Mouse (Mus musculus) cerebellum, adult 18-20 months (tissue): Measurements from ENCODE around the gene Speg.
A peak's percentile ranks its signal among the peaks of the same experiment; 100 is the strongest.

Experiments
- DNase-seq, 2 experiments: peaks; one replicate each; pipeline ENCODE4 v3.0.0; 2021

The Speg gene

DNA sequence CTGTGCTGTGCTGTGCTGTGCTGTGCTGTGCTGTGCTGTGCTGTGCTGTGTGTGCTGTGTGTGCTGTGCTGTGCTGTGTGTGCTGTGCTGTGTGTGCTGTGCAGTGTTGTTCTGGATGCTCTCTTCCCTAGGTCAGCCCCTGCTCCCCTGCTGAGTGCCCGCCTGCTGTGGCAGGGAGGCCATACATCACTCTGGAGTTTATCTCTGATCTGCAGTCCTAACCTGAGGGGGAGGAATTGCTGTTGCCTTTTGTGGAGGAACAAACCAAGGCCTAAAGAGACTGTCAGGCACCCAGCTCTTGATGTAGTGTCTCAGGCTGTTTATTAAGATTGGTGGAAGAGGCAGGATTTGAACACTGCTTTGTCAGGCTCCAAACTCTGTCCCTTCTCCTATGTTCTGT is 87.5 kb downstream of the Speg start:
- no peak for DNase-seq

DNA sequence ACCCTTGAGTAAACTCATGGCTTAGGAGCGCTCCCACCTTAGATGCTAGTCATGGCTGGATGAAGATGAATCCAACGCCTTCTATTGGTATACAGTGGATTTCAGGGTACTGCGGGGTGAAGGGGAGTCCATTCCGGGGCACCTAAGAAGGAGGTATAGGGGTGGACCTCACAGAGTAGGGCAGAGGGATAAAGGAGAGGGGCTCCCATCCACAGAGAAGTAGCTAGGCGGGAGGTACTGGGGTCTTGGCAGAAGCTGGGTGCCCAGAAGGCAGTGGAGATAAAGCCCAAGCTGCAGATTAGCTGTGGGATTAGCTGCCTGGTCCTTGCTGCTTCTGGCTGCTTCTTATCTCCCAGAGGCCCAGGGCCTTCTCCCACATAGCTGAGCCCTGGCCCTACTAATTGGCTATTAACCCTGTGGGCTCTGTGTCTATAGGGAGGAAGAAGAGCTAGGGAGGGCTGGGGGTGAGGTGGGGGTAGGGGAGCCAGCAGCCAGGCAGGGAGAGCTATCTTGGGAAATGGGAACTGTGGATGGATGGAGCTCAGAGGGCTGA is 88.6 kb downstream of the Speg start:
- no peak for DNase-seq

DNA sequence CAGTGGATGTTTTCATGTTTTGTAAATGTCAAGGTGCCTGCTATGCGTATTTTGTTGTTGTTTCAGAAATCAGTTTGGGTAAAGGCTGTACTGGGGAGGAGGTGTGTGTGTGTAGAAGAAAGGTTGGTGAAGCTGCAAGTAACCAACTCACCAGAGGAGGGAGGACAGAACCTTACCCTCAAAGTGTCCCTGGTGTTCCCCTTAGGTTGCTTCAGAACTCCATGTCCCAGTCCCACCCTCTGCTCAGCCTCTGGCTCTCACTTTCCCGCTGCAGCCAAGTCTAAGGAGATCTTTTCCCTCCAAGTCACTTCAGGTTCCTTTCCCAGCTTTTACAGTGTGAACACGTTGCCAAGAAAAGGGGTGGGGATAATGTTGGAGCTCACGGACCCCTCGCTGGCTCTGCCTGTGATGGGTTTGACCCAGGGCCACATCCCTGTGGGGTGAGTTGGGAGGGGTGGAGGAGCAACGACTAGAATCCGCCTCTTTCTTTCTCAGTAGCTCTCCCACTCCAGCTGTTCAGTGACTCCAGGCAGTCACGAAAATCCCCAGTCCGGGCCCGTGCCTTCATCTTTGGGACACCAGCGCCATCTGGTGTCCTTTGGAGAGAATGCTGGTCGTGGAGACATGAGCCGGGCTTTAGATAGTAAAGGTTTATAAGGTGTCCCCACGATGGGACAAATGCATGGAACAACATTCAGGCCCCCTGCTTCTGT is 92.3 kb downstream of the Speg start:
- DNase-seq, result peak; percentile 76 to 91

DNA sequence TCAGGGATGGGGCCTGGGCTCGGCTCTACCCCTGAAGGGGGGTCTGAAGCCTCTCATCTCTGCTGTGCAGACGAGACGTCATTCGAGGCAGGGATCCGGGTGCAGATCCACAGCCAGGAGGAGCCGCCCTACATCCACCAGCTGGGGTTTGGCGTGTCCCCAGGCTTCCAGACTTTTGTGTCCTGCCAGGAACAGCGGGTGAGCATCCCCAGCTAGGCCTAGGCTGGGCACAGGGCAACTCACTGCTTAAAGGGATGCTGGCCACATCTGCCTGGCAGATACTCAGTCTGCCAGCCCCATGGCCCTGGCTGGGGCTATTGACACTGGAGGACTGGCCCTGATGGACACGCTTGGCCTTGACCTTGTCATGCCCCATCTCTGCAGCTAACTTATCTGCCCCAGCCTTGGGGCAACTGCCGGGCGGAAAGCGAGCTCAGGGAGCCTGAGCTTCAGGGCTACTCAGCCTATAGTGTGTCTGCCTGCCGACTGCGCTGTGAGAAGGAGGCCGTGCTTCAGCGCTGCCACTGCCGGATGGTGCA is 94.3 kb downstream of the Speg start:
- no peak for DNase-seq

DNA sequence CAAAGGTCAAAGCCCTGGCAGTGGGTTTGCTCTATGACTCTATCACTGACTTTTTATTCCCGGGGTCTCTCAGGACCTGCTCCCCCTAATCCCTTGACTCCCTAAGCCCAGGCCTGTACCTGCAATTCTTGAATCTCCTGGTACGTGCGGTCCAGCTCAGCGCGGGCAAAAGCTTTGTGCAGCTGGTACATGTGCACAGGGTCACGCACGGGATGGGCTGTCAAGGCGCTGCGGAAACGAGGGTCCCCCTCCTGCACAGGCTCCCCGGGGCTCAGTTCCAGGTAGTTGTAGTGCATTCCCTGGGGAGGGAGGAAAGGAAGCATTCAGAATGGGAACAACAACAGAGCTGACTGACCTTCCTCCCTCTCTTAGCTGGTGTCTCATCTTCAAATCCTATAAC is 101.3 kb downstream of the Speg start:
- no peak for DNase-seq

DNA sequence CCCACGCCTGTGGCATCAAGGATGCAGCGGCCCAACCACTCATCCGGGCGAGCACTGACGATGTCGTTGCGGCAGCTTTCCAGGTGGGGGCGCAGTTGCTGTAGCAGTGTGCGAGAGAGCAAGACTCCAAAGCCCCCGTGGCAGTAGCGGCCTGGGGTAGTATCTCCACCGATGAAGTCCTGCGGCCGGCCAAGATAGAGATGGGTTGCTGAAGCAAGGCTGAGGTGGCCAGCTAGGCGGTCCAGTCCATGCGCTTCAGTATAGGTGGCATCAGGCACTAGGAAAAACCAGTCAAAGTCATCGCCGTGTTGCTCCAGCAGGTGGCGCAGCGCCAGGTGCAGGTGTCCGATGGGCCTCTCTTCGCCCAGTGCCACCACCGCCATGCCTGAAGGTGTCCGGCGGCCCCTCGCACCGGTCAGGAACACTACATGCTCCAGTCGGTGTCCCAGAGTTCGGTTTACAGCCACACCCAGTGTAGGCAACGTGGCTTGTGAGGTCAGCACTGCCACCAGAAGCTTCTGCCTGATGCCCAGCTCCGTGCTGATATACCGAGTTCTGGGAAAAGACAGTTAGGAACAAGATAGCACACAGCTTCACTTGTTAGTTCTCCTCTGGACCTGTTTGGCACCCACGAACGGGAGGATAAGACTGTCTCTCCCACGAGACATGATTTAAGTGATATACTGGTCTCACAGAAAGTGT is 102.3 kb downstream of the Speg start:
- peak; percentile 92 to 96 for DNase-seq

DNA sequence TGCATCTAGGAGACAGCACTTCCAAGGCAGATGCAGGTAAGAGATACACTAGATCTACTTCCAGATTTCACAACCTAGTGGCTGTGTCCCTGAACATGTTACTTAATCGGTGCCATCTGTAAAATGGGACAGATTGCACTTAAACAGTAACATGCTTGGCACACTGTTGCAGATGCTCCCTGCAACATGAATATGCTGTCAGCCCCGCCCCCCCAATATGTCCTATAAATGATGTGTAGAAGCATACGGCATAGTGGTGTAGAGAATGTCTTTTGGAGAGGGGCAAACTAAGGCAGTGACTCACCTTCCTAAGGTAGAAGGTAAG is 102.8 kb downstream of the Speg start:
- DNase-seq, result peak in 1 of 2 experiments; percentile 38

DNA sequence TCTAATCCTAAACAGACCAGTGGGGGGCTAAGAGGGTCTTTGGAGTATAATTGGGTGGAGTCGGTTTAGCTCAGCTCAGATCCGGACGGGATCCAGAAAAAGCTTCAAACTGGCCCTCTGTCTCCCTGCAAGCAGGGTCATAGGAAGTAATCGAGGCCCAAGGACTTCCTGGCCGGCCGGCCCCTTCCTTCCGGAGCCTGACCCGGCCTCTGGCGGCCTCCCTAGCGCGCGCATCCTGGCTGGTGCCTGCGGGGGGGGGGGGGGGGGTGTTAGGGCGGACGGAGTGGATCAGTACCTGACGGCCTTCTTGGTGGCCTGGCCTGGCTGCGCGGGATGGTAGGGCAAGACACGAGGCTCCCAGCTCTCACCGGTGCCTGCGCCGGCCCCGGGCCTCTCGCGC is 103.4 kb downstream of the Speg start:
- DNase-seq, result no peak

DNA sequence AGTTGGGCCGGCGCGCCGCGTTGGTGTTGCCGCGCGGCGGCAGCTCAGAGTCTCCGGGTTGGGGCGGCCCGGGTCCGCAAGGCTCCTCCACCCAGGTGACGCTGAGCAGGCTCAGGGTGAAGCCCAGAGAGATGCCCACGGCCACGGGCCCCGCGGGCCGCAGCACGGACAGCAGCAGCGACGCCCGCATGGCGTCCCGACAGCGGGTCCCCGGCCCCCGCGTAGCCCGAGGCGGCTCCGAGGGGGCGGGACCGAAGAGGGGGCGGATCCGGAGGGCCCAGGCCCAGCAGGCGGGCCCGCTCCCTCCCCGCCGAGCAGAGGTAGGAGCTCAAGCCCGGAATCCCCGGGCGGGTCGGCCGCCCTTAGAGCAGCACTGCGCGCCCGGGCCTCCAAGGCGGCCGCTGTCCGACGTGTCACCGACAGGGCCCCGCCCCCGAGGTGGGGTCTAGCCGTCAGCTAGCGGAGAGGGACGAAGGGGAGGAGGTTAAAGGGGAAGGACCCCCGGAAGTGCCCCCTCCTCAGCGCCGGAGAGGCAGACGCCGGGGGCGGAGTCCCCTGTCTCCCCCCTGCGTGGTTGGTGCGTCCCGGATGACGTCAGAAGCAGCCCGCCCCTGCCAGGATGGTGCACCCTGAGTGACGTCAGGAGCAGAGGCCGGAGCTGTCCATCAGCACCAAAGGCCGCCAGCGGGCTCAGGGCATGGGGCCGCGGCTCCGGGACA is 104.0 kb downstream of the Speg start, which contains the start of the genes Chpf and Tmem198:
TSS of gene Chpf (minus strand) at position 392 of the 719 bp plus-strand sequence.
TSS of gene Tmem198 (plus strand) at position 617 of the 719 bp plus-strand sequence.
- DNase-seq, result peak; percentile 98 to 99

DNA sequence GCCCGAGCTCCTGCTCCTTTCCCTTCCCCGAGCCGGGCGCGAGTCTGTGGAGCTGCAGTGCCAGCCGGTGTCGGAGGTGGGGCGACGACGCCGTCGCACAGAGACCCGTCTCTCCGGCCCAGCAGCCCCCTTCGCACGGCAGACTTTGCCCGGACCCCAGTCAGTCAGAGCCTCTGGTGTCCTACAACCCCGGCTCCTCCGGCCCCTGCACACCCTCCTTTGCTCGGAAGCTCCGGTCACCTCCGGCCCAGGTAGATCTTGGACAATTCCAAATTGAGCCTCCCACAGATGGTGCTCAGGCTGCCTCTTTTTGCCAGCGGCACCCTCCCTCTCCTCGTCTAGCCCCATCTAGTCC is 104.5 kb downstream of the Speg start:
- no peak for DNase-seq

DNA sequence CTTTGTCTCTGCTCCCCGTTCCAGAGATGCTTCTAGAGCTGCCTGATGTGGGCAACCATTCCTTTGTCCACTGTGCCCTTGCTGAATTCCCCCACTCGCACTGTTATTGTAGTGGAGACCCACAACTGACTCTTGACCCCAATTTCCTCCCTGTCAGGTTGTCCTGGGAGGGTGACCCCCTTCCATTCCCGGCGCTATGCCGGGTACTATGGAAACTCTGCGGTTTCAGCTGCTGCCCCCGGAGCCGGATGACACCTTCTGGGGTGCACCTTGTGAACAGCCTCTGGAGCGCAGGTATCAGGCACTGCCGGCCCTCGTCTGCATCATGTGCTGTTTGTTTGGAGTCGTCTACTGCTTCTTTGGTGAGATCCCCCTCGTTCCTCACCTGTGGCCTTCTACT is 104.9 kb downstream of the Speg start:
- peak; percentile 41 to 54 for DNase-seq

DNA sequence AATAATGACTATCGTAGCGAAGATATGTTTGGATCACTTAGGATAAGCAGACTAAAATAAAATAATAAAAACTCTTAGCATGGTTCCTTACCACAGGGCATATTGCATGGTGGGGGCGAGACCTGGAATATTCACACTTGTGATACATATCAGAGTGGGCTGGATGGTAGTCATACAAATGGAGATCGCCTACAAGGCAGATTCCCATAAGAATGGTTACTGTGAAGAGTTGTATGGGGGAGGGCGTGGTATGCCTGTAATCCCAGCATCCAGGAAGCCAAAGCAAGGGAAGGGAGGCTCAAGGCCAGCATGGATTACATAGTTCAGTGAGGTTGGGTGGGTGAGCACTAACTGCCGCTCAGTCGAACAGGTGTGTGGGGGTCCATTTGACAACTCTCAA is 105.6 kb downstream of the Speg start:
- no peak for DNase-seq
